8 mouse cellular contexts compared by ENCODE assay signal in genomic region chr10:82127850-82128401, GRCm38 (mm10). TPM values are rescaled to one million over a fixed set of nuclear protein-coding genes. Genes with fewer than 3 reads are reported as not detected.
A peak's percentile ranks its signal among the peaks of the same experiment; 100 is the strongest.
DNase-seq lines count a peak whose midpoint lies in the region; ATAC-seq and TF ChIP-seq lines count a peak whose summit lies in the region.

Gene AU041133 (plus strand): TSS chr10:82128013.

- TF ChIP-seq EP300 in MEL (IDR thresholded peaks at IDR 0.05; ENCODE audit: low read depth in 1 of 2, low read length in 2 of 2) = no peak

- peak; percentile 100 for ATAC-seq in forebrain, postnatal 0 days
- peak; percentile 99 for ATAC-seq in lung, embryonic 15.5 days (ENCODE audit: borderline replicate concordance, extremely low read depth, low FRiP score, low TSS enrichment)

- no peaks in the 10 kb centered on the region for H3K27me3 ChIP-seq in MEL (ENCODE audit: control insufficient read depth in 1 of 2, insufficient read depth in 2 of 2, low read length in 2 of 2)
- no peaks in the 10 kb centered on the region for H3K27me3 ChIP-seq in cerebellum, adult 2 months (ENCODE audit: control insufficient read depth, insufficient read depth, low read length)
- H3K27me3 ChIP-seq in forebrain, postnatal 0 days (ENCODE audit: insufficient read depth, low read length) = no peaks in the 10 kb centered on the region
- no peaks in the 10 kb centered on the region for H3K27me3 ChIP-seq in lung, embryonic 15.5 days

- H3K4me1 ChIP-seq in MEL (ENCODE audit: control insufficient read depth in 1 of 2, insufficient read depth in 2 of 2, low read length in 2 of 2) = peaks cover 0 to 6% of the 10 kb centered on the region in 2 experiments; a peak in 1 of 4 replicates
- no peaks in the 10 kb centered on the region for H3K4me1 ChIP-seq in cerebellum, adult 2 months (ENCODE audit: control insufficient read depth, insufficient read depth, low read length)
- H3K4me1 ChIP-seq in forebrain, postnatal 0 days (ENCODE audit: insufficient read depth) = 0 out of 2 replicates have a peak, but pooled peaks cover 5% of the 10 kb centered on the region
- no peaks in the 10 kb centered on the region for H3K4me1 ChIP-seq in lung, embryonic 15.5 days

- peak within 1 kb of the TSS; percentile 57 for H3K4me2 ChIP-seq in forebrain, postnatal 0 days (ENCODE audit: low read depth)
- H3K4me2 ChIP-seq in lung, embryonic 15.5 days = peak within 1 kb of the TSS; percentile 75

- H3K36me3 ChIP-seq in MEL (ENCODE audit: control insufficient read depth in 1 of 2, insufficient read depth in 2 of 2, low read length in 2 of 2) = peaks cover 0 to 4% of the 10 kb centered on the region in 2 experiments; a peak in 2 of 4 replicates
- no peaks in the 10 kb centered on the region for H3K36me3 ChIP-seq in forebrain, postnatal 0 days (ENCODE audit: insufficient read depth)
- H3K36me3 ChIP-seq in lung, embryonic 15.5 days = no peaks in the 10 kb centered on the region

- DNase-seq in MEL (ENCODE audit: low read depth, low spot score) = peak; percentile 96
- DNase-seq in cerebellum, adult 2 months = peak; percentile 94
- peak; percentile 93 for DNase-seq in forebrain, postnatal 0 days
- DNase-seq in heart, postnatal 4 days = peak; percentile 89
- DNase-seq in layer of hippocampus, adult 8-10 months (ENCODE audit: low spot score in 2 of 2) = peak; percentile 91
- DNase-seq in ovary, adult 18-20 months (ENCODE audit: low spot score) = peak; percentile 78
- DNase-seq in thymus, postnatal 0 days (ENCODE audit: low spot score) = peak; percentile 89

- no peak for TF ChIP-seq RAD21 in MEL (IDR thresholded peaks at IDR 0.05; ENCODE audit: low read depth, low read length)

- H3K9me3 ChIP-seq in MEL (replicated peaks; ENCODE audit: insufficient read depth, low read length) = no peaks in the 10 kb centered on the region
- peaks cover 29% of the 10 kb centered on the region for H3K9me3 ChIP-seq in forebrain, postnatal 0 days (ENCODE audit: low read length)
- H3K9me3 ChIP-seq in lung, embryonic 15.5 days = peaks cover 18% of the 10 kb centered on the region

- H3K4me3 ChIP-seq in MEL (ENCODE audit: control insufficient read depth in 1 of 2, insufficient read depth in 1 of 2, low read depth in 2 of 2, low read length in 2 of 2) = peak within 1 kb of the TSS; percentile 65 to 92
- peak within 1 kb of the TSS; percentile 58 for H3K4me3 ChIP-seq in cerebellum, adult 2 months (replicated peaks; ENCODE audit: insufficient read depth, low read depth, low read length)
- peak within 1 kb of the TSS; percentile 71 for H3K4me3 ChIP-seq in forebrain, postnatal 0 days (ENCODE audit: low read depth, low read length)
- peak within 1 kb of the TSS; percentile 87 for H3K4me3 ChIP-seq in lung, embryonic 15.5 days

- peaks cover 6% of the 10 kb centered on the region; the same call in 1 of the 2 replicates for H3K79me2 ChIP-seq in MEL (ENCODE audit: control insufficient read depth, insufficient read depth, low read length, poor library complexity)

- TF ChIP-seq POLR2A in MEL (IDR thresholded peaks at IDR 0.05; ENCODE audit: control insufficient read depth in 1 of 2, insufficient read depth in 1 of 2, low read depth in 1 of 2, low read length in 2 of 2, poor library complexity in 1 of 2) = peak; percentile 95 to 97
- TF ChIP-seq POLR2A in cerebellum, adult 2 months (IDR thresholded peaks at IDR 0.05; ENCODE audit: borderline replicate concordance, insufficient read depth, low read length) = peak; percentile 88

- WGBS in cerebellum, adult 2 months = 3% methylated on average over 41 of the region's 41 CpGs
- WGBS in forebrain, postnatal 0 days = 3% methylated on average over 41 of the region's 41 CpGs
- 2% methylated on average over 41 of the region's 41 CpGs for WGBS in lung, embryonic 15.5 days

- H3K9ac ChIP-seq in MEL (ENCODE audit: control insufficient read depth, low read depth, low read length, poor library complexity, severe bottlenecking) = peak within 1 kb of the TSS; percentile 92
- peak within 1 kb of the TSS; percentile 85 for H3K9ac ChIP-seq in forebrain, postnatal 0 days
- H3K9ac ChIP-seq in lung, embryonic 15.5 days = peak within 1 kb of the TSS; percentile 69

- no peak for TF ChIP-seq CTCF in MEL (IDR thresholded peaks at IDR 0.05 in 2 of 3, conservative IDR thresholded peaks at IDR 0.05 in 1 of 3; ENCODE audit: control insufficient read depth in 1 of 3, insufficient read depth in 1 of 3, low read depth in 2 of 3, low read length in 3 of 3, poor library complexity in 1 of 3, severe bottlenecking in 1 of 3)
- no peak for TF ChIP-seq CTCF in cerebellum, adult 2 months (IDR thresholded peaks at IDR 0.05; ENCODE audit: borderline replicate concordance, insufficient read depth, low read depth, low read length)
- TF ChIP-seq CTCF in forebrain, postnatal 0 days (IDR thresholded peaks at IDR 0.05; ENCODE audit: low read depth) = no peak

- peak within 1 kb of the TSS; percentile 64 for H3K27ac ChIP-seq in MEL (ENCODE audit: control insufficient read depth, low read depth, low read length)
- peak within 1 kb of the TSS; percentile 65 for H3K27ac ChIP-seq in cerebellum, adult 2 months (ENCODE audit: insufficient read depth, low read length)
- peak within 1 kb of the TSS; percentile 94 for H3K27ac ChIP-seq in forebrain, postnatal 0 days (ENCODE audit: low read depth, low read length)
- H3K27ac ChIP-seq in lung, embryonic 15.5 days = peak within 1 kb of the TSS; percentile 83

TF ChIP-seq in MEL, 35 proteins besides CTCF, POLR2A, EP300 and RAD21:
- peak; percentile 32; the same call in 1 of the 2 replicates for TF ChIP-seq TCF12 (IDR thresholded peaks at IDR 0.05; ENCODE audit: low read depth, low read length)
- TF ChIP-seq MAFK (IDR thresholded peaks at IDR 0.05; ENCODE audit: borderline replicate concordance, low read depth, low read length) = no peak
- peak; percentile 96 for TF ChIP-seq NRF1 (IDR thresholded peaks at IDR 0.05; ENCODE audit: insufficient read depth, low read depth, low read length, poor library complexity, severe bottlenecking)
- peak; percentile 91 for TF ChIP-seq POLR2AphosphoS2 (IDR thresholded peaks at IDR 0.05; ENCODE audit: low read length)
- TF ChIP-seq HCFC1 (IDR thresholded peaks at IDR 0.05; ENCODE audit: low read depth, low read length) = peak; percentile 77
- TF ChIP-seq MAZ (IDR thresholded peaks at IDR 0.05; ENCODE audit: low read depth, low read length) = no peak
- no peak for TF ChIP-seq GABPA (IDR thresholded peaks at IDR 0.05; ENCODE audit: low read depth, low read length)
- peak; percentile 88 for TF ChIP-seq ZMIZ1 (IDR thresholded peaks at IDR 0.05; ENCODE audit: low read depth, low read length)
- TF ChIP-seq POLR2AphosphoS5 (IDR thresholded peaks at IDR 0.05; ENCODE audit: borderline replicate concordance, low read depth, low read length) = no peak
- TF ChIP-seq TBP (IDR thresholded peaks at IDR 0.05; ENCODE audit: low read depth, low read length) = peak; percentile 35; the same call in 1 of the 2 replicates
- TF ChIP-seq MEF2A (IDR thresholded peaks at IDR 0.05; ENCODE audit: extremely low read depth, insufficient replicate concordance, low read depth, low read length, poor library complexity, severe bottlenecking) = no peak
- TF ChIP-seq SIN3A (IDR thresholded peaks at IDR 0.05; ENCODE audit: low read length) = no peak; the same call in 1 of the 2 replicates
- peak; percentile 69; the same call in 1 of the 2 replicates for TF ChIP-seq MYC (IDR thresholded peaks at IDR 0.05; ENCODE audit: low read depth, low read length)
- peak; percentile 76 for TF ChIP-seq ELF1 (IDR thresholded peaks at IDR 0.05; ENCODE audit: low read depth, low read length)
- no peak for TF ChIP-seq ZC3H11A (IDR thresholded peaks at IDR 0.05; ENCODE audit: low read depth, low read length)
- TF ChIP-seq USF2 (IDR thresholded peaks at IDR 0.05; ENCODE audit: borderline replicate concordance in 1 of 2, insufficient read depth in 1 of 2, low read depth in 1 of 2, low read length in 2 of 2) = no peak
- no peak for TF ChIP-seq KAT2A (conservative IDR thresholded peaks at IDR 0.05; ENCODE audit: low read depth, low read length)
- TF ChIP-seq JUND (IDR thresholded peaks at IDR 0.05; ENCODE audit: low read depth, low read length) = no peak
- TF ChIP-seq NELFE (IDR thresholded peaks at IDR 0.05; ENCODE audit: low read depth, low read length) = peak; percentile 94
- TF ChIP-seq MAX (IDR thresholded peaks at IDR 0.05; ENCODE audit: low read length) = peak; percentile 24; the same call in 1 of the 2 replicates
- no peak for TF ChIP-seq TAL1 (IDR thresholded peaks at IDR 0.05; ENCODE audit: low read length)

RNA-seq across cellular contexts. Expression of gene AU041133, which starts in this region (rescaled TPM):
- 2.2 and 2.3 TPM in 2 replicates for total RNA-seq in MEL (2012; rRNA removed)
- polyA plus RNA-seq in MEL (2012; ENCODE audit: insufficient read depth in 1 of 2, insufficient read length in 2 of 2, low read depth in 1 of 2, low replicate concordance in 2 of 2, missing spikeins in 1 of 2) = under 1 TPM in 1 of 2 experiments, not detected in 1; 0.86 TPM
- polyA plus RNA-seq in cerebellum, adult 2 months (2012; rRNA removed) = 3.2 and 3.8 TPM in 2 replicates
- total RNA-seq in forebrain, postnatal 0 days (2014; rRNA removed) = 13.2 and 15.6 TPM in 2 replicates
- polyA plus RNA-seq in forebrain, postnatal 0 days (2015; fragmentation: Nextera tagmentation; extraction: Ambion mirVana) = 4.8 and 7.1 TPM in 2 replicates
- total RNA-seq in heart, postnatal 4 days (2021) = 1 to 10 TPM; 5.9 to 6.0 TPM
- 10 to 100 TPM in 1 of 4 experiments, 1 to 10 TPM in 3; 8.1 to 12.6 (median 9.1) TPM for total RNA-seq in layer of hippocampus, adult 8-10 months (2022)
- polyA plus RNA-seq in lung, embryonic 15.5 days (2015; fragmentation: Nextera tagmentation; extraction: Ambion mirVana) = 6.8 and 7.2 TPM in 2 replicates
- polyA plus RNA-seq in thymus, postnatal 0 days (2015; fragmentation: Nextera tagmentation; extraction: Ambion mirVana) = 7.9 and 8.6 TPM in 2 replicates

Comparison
In these comparisons a context has a peak if more than half of its experiments do, and no peak if none do; other contexts are left out.
1. Peak in every context shown above with its lines: DNase-seq, ATAC-seq, H3K4me3 ChIP-seq and H3K27ac ChIP-seq.